Mouse (Mus musculus): ENCODE data around the gene Tmpo.
"Not testable (repeated sequence)": the region's sequence is repeated elsewhere in the genome, so short reads cannot be mapped to it uniquely, and the experiment has no call there.

The Tmpo gene

DNA sequence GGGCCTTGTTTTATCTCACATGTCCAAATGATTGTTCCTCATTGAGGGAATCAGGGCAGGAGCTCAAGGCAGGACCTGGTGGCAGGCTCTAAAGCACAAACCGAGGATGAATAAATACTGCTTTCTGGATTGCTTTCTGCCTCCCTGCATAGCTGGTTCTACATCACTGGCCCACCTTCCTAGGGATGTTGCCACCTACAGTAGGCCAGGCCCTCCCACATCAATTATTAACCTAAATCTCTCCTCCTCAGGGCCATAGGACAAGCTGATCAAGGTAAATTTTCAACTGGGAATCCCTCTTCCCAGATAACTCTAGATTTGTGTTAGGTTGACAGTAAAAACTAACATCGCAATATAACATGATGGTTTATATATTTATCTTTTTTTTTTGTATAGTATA, 4.6 kb upstream of the Tmpo start:
- DNase-seq (ENCODE audit: low spot score in 2 of 2): no peak

DNA sequence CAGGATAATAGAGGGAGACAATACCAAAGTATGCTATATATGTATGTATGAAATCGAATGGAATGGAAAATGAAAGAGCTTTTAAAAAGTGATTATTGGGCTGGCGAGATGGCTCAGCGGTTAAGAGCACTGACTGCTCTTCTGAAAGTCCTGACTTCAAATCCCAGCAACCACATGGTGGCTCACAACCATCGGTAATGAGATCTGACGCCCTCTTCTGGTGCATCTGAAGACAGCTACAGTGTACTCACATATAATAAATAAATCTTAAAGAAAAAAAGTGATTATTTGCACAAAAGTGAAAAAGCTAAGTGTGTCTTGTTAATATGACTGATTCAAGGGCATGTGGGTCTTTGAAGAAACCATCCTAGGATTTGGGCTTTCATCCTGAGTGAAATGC, 3.8 kb upstream of the Tmpo start:
- not testable (repeated sequence) for DNase-seq (ENCODE audit: low spot score in 2 of 2)

DNA sequence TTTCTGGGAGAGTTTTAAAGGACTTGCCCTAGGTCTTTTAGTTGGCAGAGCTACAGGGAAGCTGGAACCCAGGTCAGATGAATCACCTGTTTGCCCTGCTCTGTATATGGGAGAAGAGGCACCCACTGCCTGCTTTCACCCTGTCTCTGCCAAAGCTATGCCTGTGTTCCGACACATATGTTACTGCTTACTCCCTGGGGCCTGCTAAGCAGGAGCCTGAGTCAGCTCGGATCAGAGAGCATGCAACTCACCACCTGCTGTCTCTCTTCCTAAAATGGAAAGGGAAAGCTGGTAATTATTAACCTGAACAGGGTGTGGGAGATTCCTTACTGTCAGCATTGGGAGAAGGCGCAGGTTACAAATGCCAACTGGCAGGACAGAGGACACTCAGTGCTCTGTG, 2.2 kb upstream of the Tmpo start:
- DNase-seq (ENCODE audit: low spot score in 2 of 2): no peak

- no peak for DNase-seq (ENCODE audit: low spot score in 2 of 2)
Observed at GRCm38 (mm10) chr10:91182291-91182990, 1.3 kb upstream of the Tmpo start.

DNA sequence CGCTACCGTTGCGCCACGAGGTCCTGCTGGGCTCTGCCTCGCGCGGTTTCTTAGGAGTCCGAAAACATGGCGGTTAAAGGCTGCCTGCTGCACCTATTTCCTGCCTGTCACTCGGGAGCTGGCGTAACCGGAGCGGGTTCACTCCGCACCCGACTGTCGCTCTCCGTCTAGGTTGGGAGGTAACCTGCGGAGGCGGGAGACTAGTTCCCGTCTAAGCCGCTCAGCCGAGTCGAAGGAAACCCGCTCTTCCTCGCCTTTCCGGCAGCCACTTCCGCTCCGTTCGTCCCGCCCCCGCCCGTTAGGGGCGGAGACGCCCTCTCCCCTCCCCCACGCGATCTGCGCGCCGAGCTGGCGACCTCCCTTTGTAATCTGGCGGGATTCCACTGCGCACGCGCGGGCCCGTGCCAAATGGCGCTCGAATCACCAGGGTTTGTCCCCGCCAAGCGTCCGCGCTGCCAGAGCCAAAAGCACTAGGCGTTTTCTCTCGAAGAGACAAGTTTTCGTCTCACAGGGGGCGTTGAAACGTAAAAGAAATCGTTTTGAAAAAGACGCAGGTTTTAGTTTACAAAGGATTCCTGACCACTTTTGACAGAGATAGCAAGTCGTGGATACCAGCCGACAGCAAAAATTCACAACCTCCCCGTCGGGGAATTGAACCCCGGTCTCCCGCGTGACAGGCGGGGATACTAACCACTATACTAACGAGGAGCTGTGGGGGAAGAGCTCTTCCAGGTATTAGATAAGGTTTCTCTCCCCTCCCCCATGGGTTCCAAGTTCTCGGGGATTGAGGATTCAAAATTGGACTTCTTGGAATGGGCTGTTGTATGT, 560 bp upstream of the Tmpo start:
- peak; percentile 91 to 97 for DNase-seq (ENCODE audit: low spot score in 2 of 2)

DNA sequence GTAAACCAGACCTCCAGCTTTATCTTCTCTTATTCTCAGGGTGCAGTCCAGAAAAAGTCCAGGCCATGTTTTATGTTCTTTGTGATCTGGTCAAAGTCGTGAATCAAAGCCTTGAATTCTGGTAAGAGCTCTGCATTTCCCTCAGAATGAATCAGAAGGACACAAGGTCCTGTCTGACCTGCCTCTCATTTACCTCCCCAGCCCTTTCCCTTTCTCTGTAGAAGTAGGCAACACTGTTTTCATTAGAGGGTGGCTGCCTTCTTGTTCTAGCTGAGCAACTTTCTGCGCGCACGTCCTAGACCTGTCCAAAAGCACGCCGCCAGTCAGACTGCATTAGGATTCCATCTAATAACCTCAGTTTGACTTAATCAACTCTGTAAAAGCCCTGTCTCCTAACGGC, 814 bp downstream of the Tmpo start:
- DNase-seq (ENCODE audit: low spot score in 2 of 2): no peak

GRCm38 (mm10) chr10:91179834-91180233, 1.3 kb downstream of the Tmpo start:
- DNase-seq (ENCODE audit: low spot score in 2 of 2): no peak

GRCm38 (mm10) chr10:91177201-91177600, 3.9 kb downstream of the Tmpo start:
- DNase-seq (ENCODE audit: low spot score in 2 of 2): no peak

DNA sequence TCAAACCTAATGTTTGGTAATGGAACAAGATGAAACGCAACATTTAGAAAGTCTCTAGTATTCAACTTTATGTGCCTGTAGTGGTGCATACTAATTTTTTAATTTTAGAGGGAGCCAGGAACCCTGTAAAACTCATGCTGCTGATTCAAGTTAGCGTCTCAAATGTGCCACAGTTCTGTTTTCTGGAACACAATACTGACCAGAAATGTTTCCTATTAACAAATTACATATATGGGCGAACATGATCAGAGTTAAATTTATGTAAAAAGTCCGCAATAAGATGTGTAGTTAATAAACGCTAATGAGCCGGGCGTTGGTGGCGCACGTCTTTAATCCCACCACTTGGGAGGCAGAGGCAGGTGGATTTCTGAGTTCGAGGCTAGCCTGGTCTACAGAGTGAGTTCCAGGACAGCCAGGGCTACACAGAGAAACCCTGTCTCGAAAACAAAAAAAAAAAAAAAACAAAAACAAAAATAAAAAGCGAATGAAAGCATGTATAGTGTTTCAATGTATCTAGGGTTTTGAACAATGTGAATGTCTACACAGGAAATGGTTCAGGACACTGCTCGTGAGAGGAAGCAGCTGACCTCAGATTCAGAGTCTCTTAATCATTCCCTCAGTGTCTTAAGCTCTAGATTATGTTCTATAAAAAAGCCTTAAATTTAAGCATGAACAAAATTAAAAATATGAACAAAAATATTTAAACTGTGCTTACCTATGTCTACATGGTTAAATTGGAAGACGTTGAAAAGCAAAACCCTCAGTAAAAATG, 8.6 kb downstream of the Tmpo start:
- no peak for DNase-seq (ENCODE audit: low spot score in 2 of 2)

DNA sequence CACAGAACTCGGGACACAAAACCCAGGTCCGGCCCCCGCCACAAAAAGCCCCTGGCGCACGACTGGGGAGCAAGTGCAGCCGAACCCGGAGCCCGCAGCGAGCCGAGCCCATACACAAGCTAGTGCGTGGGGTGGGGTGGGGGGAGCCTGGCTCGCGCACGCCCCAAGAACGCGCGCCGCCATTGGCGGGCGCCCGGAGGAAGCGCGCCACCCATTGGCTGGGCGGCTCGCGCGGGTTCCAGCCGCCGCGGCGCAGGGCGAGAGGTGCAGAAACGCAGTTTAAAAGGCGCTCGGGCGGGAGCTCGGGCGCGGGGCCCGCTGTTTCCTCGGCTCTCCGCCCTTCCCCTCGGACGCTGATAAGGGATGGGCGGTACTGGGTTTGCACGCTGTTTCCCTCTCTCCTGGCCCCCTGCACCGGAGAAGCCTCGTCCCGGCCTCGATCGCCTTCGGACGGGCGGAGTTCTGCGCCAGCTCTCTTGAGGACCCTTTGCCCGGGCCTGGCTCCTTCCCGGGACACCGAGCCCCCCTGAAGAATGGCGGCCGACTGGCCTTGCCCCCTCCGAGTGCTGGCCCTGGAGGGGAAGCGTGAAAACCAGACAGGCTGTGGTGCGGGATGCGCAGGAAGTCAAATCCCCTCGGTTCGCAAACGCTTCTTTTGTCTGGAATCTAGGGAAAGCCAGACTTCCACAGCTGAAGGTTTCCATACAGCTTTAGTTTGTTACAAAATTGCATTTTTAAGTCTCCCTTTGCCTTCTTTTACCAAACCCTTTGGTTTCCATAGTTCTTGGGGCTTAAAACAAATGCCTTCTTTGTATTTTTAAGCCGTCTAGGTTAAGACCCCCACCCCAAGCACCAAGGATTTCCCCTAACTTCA, 9.4 kb downstream of the Tmpo start:
- peak; percentile 73 to 93 for DNase-seq (ENCODE audit: low spot score in 2 of 2)

- DNase-seq (ENCODE audit: low spot score in 2 of 2): no peak
Observed at GRCm38 (mm10) chr10:91171041-91171440, 10.1 kb downstream of the Tmpo start.

GRCm38 (mm10) chr10:91170143-91170941, 10.8 kb downstream of the Tmpo start:
- DNase-seq (ENCODE audit: low spot score in 2 of 2): peak in 1 of 2 experiments; percentile 73

GRCm38 (mm10) chr10:91169414-91170065, 11.6 kb downstream of the Tmpo start:
- DNase-seq (ENCODE audit: low spot score in 2 of 2): no peak

DNA sequence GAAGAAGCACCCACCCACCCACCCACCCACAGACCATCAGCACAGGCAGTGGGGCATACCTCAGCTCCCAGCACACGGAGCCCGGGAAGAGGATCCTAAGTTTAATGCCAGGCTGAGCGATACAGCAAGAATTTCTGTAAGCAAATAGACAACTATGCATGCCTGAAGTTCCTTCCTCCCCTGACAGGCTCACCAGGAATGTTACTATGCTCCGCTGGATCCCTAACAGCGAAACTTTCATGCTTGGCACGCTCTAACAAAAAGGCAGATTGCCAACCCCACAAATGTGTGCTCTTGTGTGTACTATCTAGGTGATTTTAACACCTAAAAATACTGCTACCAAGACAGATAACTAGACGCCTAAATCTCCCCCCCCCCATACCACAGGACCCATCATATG, 13.8 kb downstream of the Tmpo start:
- no peak for DNase-seq (ENCODE audit: low spot score in 2 of 2)

DNA sequence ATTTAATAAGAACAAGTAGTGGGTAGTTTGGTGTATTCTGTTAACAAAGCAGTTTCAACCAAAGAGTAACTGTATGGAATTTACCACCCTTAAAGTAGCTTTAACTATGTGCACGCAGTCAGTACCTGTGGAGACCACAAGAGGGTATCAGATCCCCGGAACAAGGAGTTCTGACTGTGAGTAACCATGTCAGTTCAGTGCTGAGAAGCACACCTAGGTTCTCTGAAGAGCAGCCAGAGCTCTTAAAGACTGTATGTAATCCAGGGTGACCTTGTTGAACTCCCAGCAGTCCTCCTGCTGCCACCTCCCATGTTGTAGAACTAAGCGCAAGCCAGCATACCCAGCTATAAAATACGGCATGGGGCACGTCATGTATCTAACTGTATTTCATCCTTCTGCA, 14.2 kb downstream of the Tmpo start:
- peak in 1 of 2 experiments; percentile 56 for DNase-seq (ENCODE audit: low spot score in 2 of 2)

GRCm38 (mm10) chr10:91165850-91166249, 15.3 kb downstream of the Tmpo start:
- DNase-seq (ENCODE audit: low spot score in 2 of 2): no peak

DNA sequence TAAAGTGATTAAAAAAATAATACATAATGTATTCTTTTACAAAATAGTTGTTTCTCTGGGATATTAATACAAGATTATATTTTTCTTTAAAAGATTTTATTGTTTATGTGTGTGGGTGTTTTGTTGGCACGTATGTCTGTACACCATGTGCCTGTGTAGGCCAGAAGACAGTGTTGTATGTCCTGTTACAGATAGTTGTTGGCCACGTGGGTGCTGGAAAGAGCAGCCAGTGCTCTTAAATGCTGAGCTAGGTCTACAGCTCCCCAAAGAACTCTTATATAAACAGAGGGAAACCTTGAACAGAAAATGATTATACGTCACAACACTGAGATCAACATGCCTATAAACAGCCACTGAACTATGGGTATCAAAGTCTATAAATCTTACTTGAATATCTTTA, 16.6 kb downstream of the Tmpo start:
- DNase-seq (ENCODE audit: low spot score in 2 of 2): no peak

DNA sequence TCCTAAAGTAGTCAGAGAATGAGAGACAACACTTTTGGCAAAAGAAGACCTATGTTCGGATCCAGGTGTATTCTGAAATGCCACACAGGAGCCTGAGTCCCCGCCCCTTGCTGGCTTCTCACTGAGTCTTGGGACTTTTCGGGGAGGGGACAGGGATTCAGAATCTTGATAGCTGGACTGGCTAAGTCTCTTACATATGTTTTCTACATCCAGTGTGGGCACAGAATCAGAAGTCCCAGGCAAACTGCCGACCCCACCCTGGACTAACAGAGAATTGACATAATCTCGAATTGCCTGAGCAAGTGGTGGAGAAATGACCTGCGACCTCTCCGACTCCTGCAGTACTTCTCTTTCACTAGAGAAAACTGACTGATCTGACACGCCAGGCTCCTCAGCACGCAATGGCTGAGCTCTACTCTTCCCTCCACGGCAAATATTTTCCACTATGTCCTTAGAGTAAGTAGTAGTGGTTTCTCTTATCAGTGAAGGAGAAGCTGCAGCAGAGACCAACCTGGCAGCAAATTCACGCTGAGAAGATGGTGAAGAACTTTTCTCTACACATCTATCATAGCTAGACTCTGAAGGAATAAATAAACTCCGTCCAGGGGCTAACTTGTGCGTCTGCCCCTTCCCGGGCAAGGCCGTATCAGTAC, 18.5 kb downstream of the Tmpo start:
- DNase-seq (ENCODE audit: low spot score in 2 of 2): no peak

DNA sequence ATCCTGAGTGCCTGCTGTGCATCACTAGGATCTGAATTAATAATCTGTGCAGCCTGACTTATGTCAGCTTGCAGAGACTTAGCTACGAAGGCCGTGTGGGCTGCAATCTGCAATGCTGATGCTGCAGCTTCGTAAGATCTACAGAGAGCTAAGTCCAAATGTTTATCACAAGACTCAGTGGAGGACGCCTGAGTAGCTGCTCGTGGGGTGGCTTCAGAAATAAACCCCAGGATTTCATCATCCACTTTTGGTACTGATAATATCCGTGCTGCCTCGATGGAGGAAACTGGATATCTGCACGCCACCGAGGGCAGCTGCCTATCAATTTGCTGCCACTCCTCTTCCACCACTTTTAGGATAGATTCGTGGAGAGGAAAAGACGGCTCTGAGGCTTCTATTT, 19.0 kb downstream of the Tmpo start:
- DNase-seq (ENCODE audit: low spot score in 2 of 2): no peak

- DNase-seq (ENCODE audit: low spot score in 2 of 2): no peak
Observed at GRCm38 (mm10) chr10:91161006-91161405, 20.1 kb downstream of the Tmpo start.

Measured in left cerebral cortex, adult 9 months (tissue).